Mouse (Mus musculus) ES-Bruce4 (cell line): ENCODE results near the gene Hivep1. TPM values are rescaled to one million over a fixed set of nuclear protein-coding genes. Genes with fewer than 3 reads are reported as not detected.

ENCODE experiments used
- H3K27ac ChIP-seq: 2 replicates; pipeline ENCODE4 v1.5.1; 2012; ENCODE audit warnings: low read length, inconsistent platforms; ENCODE audit not compliant: insufficient read depth
- H3K27me3 ChIP-seq: 2 replicates; pipeline ENCODE4 v1.6.1; 2012; ENCODE audit warnings: mild to moderate bottlenecking, low read length, inconsistent platforms; ENCODE audit not compliant: control insufficient read depth, poor library complexity, insufficient read depth, severe bottlenecking
- H3K36me3 ChIP-seq: 2 replicates; pipeline ENCODE4 v1.6.1; 2012; ENCODE audit warnings: inconsistent platforms, mild to moderate bottlenecking, low read length, moderate library complexity; ENCODE audit not compliant: control insufficient read depth, poor library complexity, insufficient read depth, severe bottlenecking
- H3K4me1 ChIP-seq: one replicate; pipeline ENCODE4 v1.8.1; 2011; ENCODE audit warnings: low read length; ENCODE audit not compliant: control insufficient read depth, insufficient read depth
- H3K4me3 ChIP-seq: 2 replicates; pipeline ENCODE4 v1.5.1; 2011; ENCODE audit warnings: low read depth, mild to moderate bottlenecking, low read length
- H3K9ac ChIP-seq: 2 replicates; pipeline ENCODE4 v1.6.1; 2012; ENCODE audit warnings: low read depth, mild to moderate bottlenecking, inconsistent platforms; ENCODE audit not compliant: poor library complexity, severe bottlenecking
- H3K9me3 ChIP-seq: replicated peaks from 2 replicates; pipeline ENCODE4 v1.6.1; 2012; ENCODE audit warnings: mild to moderate bottlenecking, low read length, inconsistent platforms; ENCODE audit not compliant: control insufficient read depth, poor library complexity, insufficient read depth, severe bottlenecking
- CTCF ChIP-seq: IDR thresholded peaks from one replicate; pipeline ENCODE4 v1.8.1; 2011; ENCODE audit warnings: low read depth, low read length
- EP300 ChIP-seq: IDR thresholded peaks from 2 replicates; pipeline ENCODE4 v1.6.1; 2011; ENCODE audit warnings: low read depth, low read length; ENCODE audit not compliant: insufficient read depth
- POLR2A ChIP-seq: IDR thresholded peaks from one replicate; pipeline ENCODE4 v1.8.1; 2011; ENCODE audit warnings: low read length; ENCODE audit not compliant: insufficient read depth
- polyA plus RNA-seq: library from polyadenylated mRNA; stranded (reverse); fragments of >200 nt; gene quantifications from 2 replicates; pipeline ENCODE4 v1.2.4, GENCODE M21; 2011; ENCODE audit warnings: low read depth; ENCODE audit not compliant: missing spikeins, insufficient read depth, insufficient read length

The Hivep1 gene
- polyA plus RNA-seq, 1 experiment: 18.2 TPM

DNA sequence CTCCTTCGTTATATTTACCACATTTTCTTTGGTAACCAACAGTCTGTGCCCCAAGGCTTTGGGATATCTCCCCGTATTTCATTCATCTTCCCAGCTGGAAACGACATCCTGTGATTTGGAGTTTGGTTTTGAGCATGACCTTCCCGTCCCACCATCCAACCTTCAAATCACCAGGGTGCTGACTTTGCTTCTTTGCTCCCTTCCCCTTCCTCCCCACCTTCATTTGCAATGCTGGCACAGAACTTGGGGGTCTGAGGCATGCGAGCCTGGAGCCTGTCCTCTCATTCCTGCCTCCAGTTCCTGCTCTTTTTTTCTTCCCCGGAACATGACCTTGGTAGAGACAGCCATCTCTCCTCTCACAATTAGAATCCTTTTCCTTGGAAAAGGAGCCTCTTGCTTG is 161.7 kb downstream of the Hivep1 start:
- Histone ChIP-seq H3K9ac (no peak overlapping the region), H3K27ac (no peak overlapping the region), H3K4me3 (no peak overlapping the region), H3K9me3 (no peaks in the 10 kb centered on the region), H3K4me1 (no peaks in the 10 kb centered on the region), H3K27me3 (no peaks in the 10 kb centered on the region), H3K36me3 (no peaks in the 10 kb centered on the region)
- TF ChIP-seq POLR2A: no peak
- TF ChIP-seq EP300: no peak
- TF ChIP-seq CTCF: no peak

DNA sequence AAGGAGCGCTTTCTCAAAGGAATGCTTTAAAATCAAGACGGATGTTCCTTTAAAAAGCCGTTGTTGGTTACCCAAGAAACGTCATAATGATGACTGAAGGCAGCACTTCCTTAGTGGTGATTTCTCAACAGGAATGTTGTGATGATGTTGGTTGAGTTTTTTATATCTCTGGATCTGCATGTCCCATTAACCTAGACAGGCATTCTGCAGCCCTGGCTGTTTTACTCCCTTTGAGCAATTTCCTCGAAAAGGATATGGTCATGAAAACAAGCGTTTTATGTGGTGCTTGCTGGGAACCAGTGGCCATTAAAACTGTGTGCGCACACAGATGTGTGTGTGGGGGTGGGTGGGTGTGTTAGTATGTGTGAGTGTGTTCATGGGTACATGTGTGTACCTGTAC is 170.6 kb downstream of the Hivep1 start:
- TF ChIP-seq CTCF (no peak), POLR2A (no peak), EP300 (no peak)

DNA sequence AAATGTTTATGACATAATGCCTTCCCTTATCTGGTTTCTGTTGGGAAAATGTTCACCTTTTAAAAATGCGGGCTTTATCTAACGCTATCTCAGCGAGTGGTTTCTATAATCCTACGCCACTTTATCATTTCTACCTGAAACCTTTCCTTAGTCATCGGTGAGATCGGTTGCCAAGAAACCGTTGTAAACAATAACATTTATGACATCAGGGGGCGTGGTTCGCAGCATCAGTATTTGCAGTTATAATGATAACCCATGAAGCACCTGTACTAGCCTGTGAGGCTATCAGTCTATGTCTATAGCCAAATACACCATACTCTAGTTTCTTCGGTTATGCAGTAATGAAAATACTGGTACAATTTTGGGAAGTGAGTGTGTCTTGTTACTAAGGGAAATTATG is 177.0 kb downstream of the Hivep1 start:
- Histone ChIP-seq H3K27ac (no peak overlapping the region), H3K4me1 (no peaks in the 10 kb centered on the region), H3K9ac (no peak overlapping the region), H3K9me3 (no peaks in the 10 kb centered on the region), H3K36me3 (no peaks in the 10 kb centered on the region), H3K4me3 (no peak overlapping the region), H3K27me3 (no peaks in the 10 kb centered on the region)
- TF ChIP-seq POLR2A: no peak

More for the DNA sequence above, 170.6 kb downstream of the Hivep1 start:
- no peak overlapping the region for H3K27ac ChIP-seq
- no peak overlapping the region for H3K4me3 ChIP-seq
- H3K9ac ChIP-seq: no peak overlapping the region
- no peaks in the 10 kb centered on the region for H3K9me3 ChIP-seq
- H3K36me3 ChIP-seq: no peaks in the 10 kb centered on the region
- no peaks in the 10 kb centered on the region for H3K4me1 ChIP-seq
- 0 out of 2 replicates have a peak, but pooled peaks cover 1% of the 10 kb centered on the region for H3K27me3 ChIP-seq

DNA sequence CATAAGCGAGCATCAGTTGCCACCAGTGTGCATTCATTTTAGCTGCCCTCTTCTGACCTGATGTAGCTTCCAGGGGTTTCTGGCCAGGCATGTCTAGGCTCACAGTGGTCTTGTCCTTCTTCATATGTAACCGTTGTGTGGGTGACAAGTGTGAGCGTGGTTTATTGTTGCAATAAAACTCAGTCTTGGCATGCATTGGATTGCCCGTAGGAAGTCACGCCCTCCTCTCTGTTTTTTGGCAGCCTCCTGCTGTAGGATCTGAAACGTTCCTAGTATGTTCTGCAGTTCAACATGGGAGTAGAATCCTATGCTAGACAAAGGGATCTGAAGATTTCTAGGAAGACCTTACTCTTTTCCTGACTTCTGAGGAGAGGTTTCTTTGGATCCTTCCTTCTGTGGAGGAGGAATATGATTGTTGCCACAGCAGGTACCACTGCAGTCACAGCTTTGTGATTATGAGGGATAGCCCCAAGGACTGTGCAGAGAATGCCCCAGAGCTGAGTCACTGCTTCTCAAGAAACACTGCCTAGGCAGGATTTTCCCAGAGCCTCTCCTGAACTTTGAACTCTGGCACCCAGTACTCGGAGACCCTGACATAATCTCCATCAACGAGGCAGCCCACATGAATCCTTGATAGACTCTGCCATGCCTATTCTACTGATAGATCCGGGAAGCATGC is 182.1 kb downstream of the Hivep1 start:
- no peaks in the 10 kb centered on the region for H3K4me1 ChIP-seq
- TF ChIP-seq POLR2A (no peak), CTCF (no peak), EP300 (no peak)
- no peaks in the 10 kb centered on the region for H3K9me3 ChIP-seq
- H3K4me3 ChIP-seq: no peak overlapping the region
- H3K9ac ChIP-seq: no peak overlapping the region
- H3K27ac ChIP-seq: no peak overlapping the region
- H3K27me3 ChIP-seq: no peaks in the 10 kb centered on the region
- H3K36me3 ChIP-seq: no peaks in the 10 kb centered on the region

DNA sequence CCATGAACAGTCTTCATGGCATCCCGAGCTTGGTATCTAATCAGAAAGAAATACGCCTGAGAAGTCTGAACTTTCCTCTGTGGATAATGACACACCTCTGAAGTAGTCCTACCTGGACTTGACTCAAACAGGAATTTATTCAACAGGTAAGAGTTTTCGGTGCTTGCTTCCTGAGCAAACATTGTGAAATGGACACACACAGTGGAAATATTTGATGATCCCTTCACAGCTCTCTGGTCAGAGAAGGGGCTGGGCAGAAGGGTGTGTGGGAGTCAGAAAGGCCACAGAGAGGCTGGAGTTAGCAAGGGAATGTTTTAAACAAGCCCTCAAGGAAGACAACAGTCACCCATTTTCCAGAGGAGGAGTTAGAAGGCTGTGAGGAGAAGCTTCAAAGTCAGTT is 186.7 kb downstream of the Hivep1 start:
- H3K9me3 ChIP-seq: no peaks in the 10 kb centered on the region; the same call in none of the 2 replicates
- no peaks in the 10 kb centered on the region for H3K27me3 ChIP-seq
- H3K9ac ChIP-seq: no peak overlapping the region
- no peak overlapping the region for H3K27ac ChIP-seq
- H3K4me1 ChIP-seq: no peaks in the 10 kb centered on the region
- H3K36me3 ChIP-seq: no peaks in the 10 kb centered on the region
- no peak overlapping the region for H3K4me3 ChIP-seq
- TF ChIP-seq CTCF (no peak), EP300 (no peak), POLR2A (no peak)

DNA sequence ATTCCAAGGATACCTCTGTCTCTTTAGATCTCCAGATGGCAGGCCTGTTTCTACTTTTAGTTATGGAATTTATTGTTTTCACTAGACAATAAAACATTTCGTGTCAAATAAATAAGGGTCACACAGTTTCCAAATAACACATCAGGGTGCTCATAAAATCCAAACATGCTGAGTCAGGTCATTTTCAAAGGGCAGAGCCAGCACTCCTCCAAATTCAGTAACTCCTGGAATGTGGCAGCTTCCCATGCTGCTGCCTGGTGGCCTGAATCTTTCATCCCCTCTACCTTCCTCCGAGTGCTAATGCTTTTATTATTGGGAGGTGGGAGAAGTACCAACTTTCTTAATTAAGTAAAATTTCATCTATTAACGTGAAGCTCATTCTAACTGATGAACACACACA is 190.3 kb downstream of the Hivep1 start:
- H3K27me3 ChIP-seq: no peaks in the 10 kb centered on the region
- TF ChIP-seq POLR2A: no peak
- TF ChIP-seq EP300: no peak
- no peak for TF ChIP-seq CTCF

More for the DNA sequence above, 190.3 kb downstream of the Hivep1 start:
- Histone ChIP-seq H3K27ac (no peak overlapping the region), H3K9me3 (no peaks in the 10 kb centered on the region; the same call in none of the 2 replicates), H3K36me3 (no peaks in the 10 kb centered on the region), H3K4me1 (no peaks in the 10 kb centered on the region), H3K9ac (no peak overlapping the region), H3K4me3 (no peak overlapping the region)

Other genes with a start within 250 kb of the Hivep1 start
- 2.2 TPM in 1 of 2 replicates, not detected in the other for gene Adtrp, start 204.3 kb upstream of the Hivep1 start, polyA plus RNA-seq
- 1.3 and 2.3 TPM in 2 replicates for gene Edn1, start 249.5 kb downstream of the Hivep1 start, polyA plus RNA-seq